Mouse (Mus musculus): ENCODE data around the gene Itpripl2.

The Itpripl2 gene

GRCm38 (mm10) chr7:118491431-118492147, at the start of gene Itpripl2:
TSS of gene Itpripl2 (minus strand) at chr7:118491975.
- no peak; the same call in 1 of the 2 replicates for TF ChIP-seq GATA4 (IDR thresholded peaks at IDR 0.05; ENCODE audit: insufficient replicate concordance, low read length)

- no peak for TF ChIP-seq GATA4 (IDR thresholded peaks at IDR 0.05; ENCODE audit: insufficient replicate concordance, low read length)
Measured at GRCm38 (mm10) chr7:118535076-118535475, 43.3 kb upstream of the Itpripl2 start.

- TF ChIP-seq GATA4 (IDR thresholded peaks at IDR 0.05; ENCODE audit: insufficient replicate concordance, low read length) = no peak
Measured at GRCm38 (mm10) chr7:118534326-118534725, 42.6 kb upstream of the Itpripl2 start.

- TF ChIP-seq GATA4 (IDR thresholded peaks at IDR 0.05; ENCODE audit: insufficient replicate concordance, low read length) = no peak
Measured at GRCm38 (mm10) chr7:118533178-118533578, 41.4 kb upstream of the Itpripl2 start, which contains the start of gene Coq7. TSS of gene Coq7 (minus strand) at chr7:118533356.

- TF ChIP-seq GATA4 (IDR thresholded peaks at IDR 0.05; ENCODE audit: insufficient replicate concordance, low read length) = peak; percentile 56; the same call in 1 of the 2 replicates
Measured at GRCm38 (mm10) chr7:118532519-118533177, 40.9 kb upstream of the Itpripl2 start.

GRCm38 (mm10) chr7:118526967-118527366, 35.2 kb upstream of the Itpripl2 start:
- no peak for TF ChIP-seq GATA4 (IDR thresholded peaks at IDR 0.05; ENCODE audit: insufficient replicate concordance, low read length)

GRCm38 (mm10) chr7:118522077-118522476, 30.3 kb upstream of the Itpripl2 start:
- no peak for TF ChIP-seq GATA4 (IDR thresholded peaks at IDR 0.05; ENCODE audit: insufficient replicate concordance, low read length)

- TF ChIP-seq GATA4 (IDR thresholded peaks at IDR 0.05; ENCODE audit: insufficient replicate concordance, low read length) = no peak
Measured at GRCm38 (mm10) chr7:118519661-118520060, 27.9 kb upstream of the Itpripl2 start.

GRCm38 (mm10) chr7:118518687-118519086, 26.9 kb upstream of the Itpripl2 start:
- TF ChIP-seq GATA4 (IDR thresholded peaks at IDR 0.05; ENCODE audit: insufficient replicate concordance, low read length) = no peak

GRCm38 (mm10) chr7:118517819-118518218, 26.0 kb upstream of the Itpripl2 start:
- no peak for TF ChIP-seq GATA4 (IDR thresholded peaks at IDR 0.05; ENCODE audit: insufficient replicate concordance, low read length)

- TF ChIP-seq GATA4 (IDR thresholded peaks at IDR 0.05; ENCODE audit: insufficient replicate concordance, low read length) = no peak
Measured at GRCm38 (mm10) chr7:118508556-118508955, 16.8 kb upstream of the Itpripl2 start.

- no peak for TF ChIP-seq GATA4 (IDR thresholded peaks at IDR 0.05; ENCODE audit: insufficient replicate concordance, low read length)
Measured at GRCm38 (mm10) chr7:118503844-118504243, 12.1 kb upstream of the Itpripl2 start.

- TF ChIP-seq GATA4 (IDR thresholded peaks at IDR 0.05; ENCODE audit: insufficient replicate concordance, low read length) = no peak
Measured at GRCm38 (mm10) chr7:118502333-118502732, 10.6 kb upstream of the Itpripl2 start.

- no peak for TF ChIP-seq GATA4 (IDR thresholded peaks at IDR 0.05; ENCODE audit: insufficient replicate concordance, low read length)
Measured at GRCm38 (mm10) chr7:118499784-118500435, 8.1 kb upstream of the Itpripl2 start.

GRCm38 (mm10) chr7:118498984-118499783, 7.4 kb upstream of the Itpripl2 start:
- TF ChIP-seq GATA4 (IDR thresholded peaks at IDR 0.05; ENCODE audit: insufficient replicate concordance, low read length) = no peak

Measured in liver, adult (tissue).